Mouse (Mus musculus) limb, embryonic 14.5 days (tissue): ENCODE data around the gene Lekr1. TPM values are rescaled to one million over a fixed set of nuclear protein-coding genes. Genes with fewer than 3 reads are reported as not detected.

Experiments
- ATAC-seq: fragments of 200-750 bp; cut with Nextera tagmentation; 2 replicates; pipeline ENCODE4 v1.8.0; 2017; ENCODE audit warnings: low read depth, moderate number of reproducible peaks, moderate TSS enrichment; ENCODE audit not compliant: low FRiP score
- DNase-seq: peaks from one replicate; pipeline ENCODE4 v3.0.0-alpha.2; 2015; ENCODE audit warnings: low spot score
- H3K27ac ChIP-seq: fragments of 300-500 bp; sonication (generic); replicated peaks from 2 replicates; pipeline ENCODE4 v1.5.1; 2014; ENCODE audit warnings: low read depth, mild to moderate bottlenecking, low read length, moderate library complexity, mixed read lengths
- H3K27me3 ChIP-seq: fragments of 300-500 bp; sonication (generic); 2 replicates; pipeline ENCODE4 v1.6.1; 2014; ENCODE audit warnings: low read length, mixed read lengths; ENCODE audit not compliant: control insufficient read depth, insufficient read depth
- H3K36me3 ChIP-seq: fragments of 300-500 bp; sonication (generic); 2 replicates; pipeline ENCODE4 v1.6.1; 2014; ENCODE audit warnings: mild to moderate bottlenecking, low read length, moderate library complexity, mixed read lengths; ENCODE audit not compliant: control insufficient read depth, insufficient read depth
- H3K4me1 ChIP-seq: fragments of 300-500 bp; sonication (generic); 2 replicates; pipeline ENCODE4 v1.6.1; 2014; ENCODE audit warnings: antibody characterized with exemption, low read length, mixed read lengths; ENCODE audit not compliant: control insufficient read depth, insufficient read depth
- H3K4me2 ChIP-seq: fragments of 300-500 bp; sonication (generic); replicated peaks from 2 replicates; pipeline ENCODE4 v1.6.1; 2014; ENCODE audit warnings: low read depth, mild to moderate bottlenecking, low read length, moderate library complexity; ENCODE audit not compliant: severe bottlenecking
- H3K4me3 ChIP-seq: fragments of 300-500 bp; sonication (generic); replicated peaks from 2 replicates; pipeline ENCODE4 v1.5.1; 2014; ENCODE audit warnings: low read length
- H3K9ac ChIP-seq: fragments of 300-500 bp; sonication (generic); 2 replicates; pipeline ENCODE4 v1.6.1; 2014; ENCODE audit warnings: mild to moderate bottlenecking, low read depth, low read length, moderate library complexity; ENCODE audit not compliant: severe bottlenecking
- H3K9me3 ChIP-seq: fragments of 300-500 bp; sonication (generic); 2 replicates; pipeline ENCODE4 v1.6.1; 2016; ENCODE audit warnings: low read length; ENCODE audit not compliant: control insufficient read depth
- POLR2A ChIP-seq: fragments of 200-500 bp; IDR thresholded peaks from 2 replicates; pipeline ENCODE4 v1.8.0; 2012; ENCODE audit warnings: inconsistent platforms, mild to moderate bottlenecking, moderate library complexity, borderline replicate concordance; ENCODE audit not compliant: insufficient read depth, insufficient read length; ENCODE audit errors: extremely low read depth
- WGBS: fragments of 180-500 bp; shearing (Covaris S2); extraction: QIAGEN DNeasy Blood & Tissue Kit; methylation state at CpG from one replicate; pipeline ENCODE4 v1.1.7; 2014; 5-methylcytosine and 5-hydroxymethylcytosine counted together
- microRNA-seq: library from miRNA; unstranded; fragments of <30 nt; microRNA quantifications from one replicate; pipeline ENCODE4, GENCODE M21; 2016
- polyA plus RNA-seq, 2 experiments: library from polyadenylated mRNA; depleted of rRNA in 1 of 2; stranded (reverse) in 1 of 2; unstranded in 1 of 2; fragments of >200 nt; fragmentation: Nextera tagmentation in 1 of 2; extraction: Ambion mirVana in 1 of 2; gene quantifications; 2 replicates each; pipeline versions ENCODE4 v1.2.1 to v1.2.3; 2012 to 2014

Gene Lekr1
- polyA plus RNA-seq, 2 experiments: 5.2 to 6.9 TPM

- Histone ChIP-seq H3K4me2 (no peak overlapping the region), H3K27ac (no peak overlapping the region), H3K27me3 (no peaks in the 10 kb centered on the region), H3K4me1 (peaks cover 9% of the 10 kb centered on the region), H3K9me3 (no peaks in the 10 kb centered on the region), H3K4me3 (no peak overlapping the region), H3K36me3 (no peaks in the 10 kb centered on the region), H3K9ac (no peak overlapping the region)
- WGBS: 91% methylated on average over 8 of the region's 8 CpGs
- no peak for ATAC-seq
- no peak for DNase-seq
- TF ChIP-seq POLR2A: no peak
Measured at GRCm38 (mm10) chr3:65868931-65869330, 202.9 kb downstream of the Lekr1 start.

- no peaks in the 10 kb centered on the region for H3K27me3 ChIP-seq
- 68% methylated on average over 6 of the region's 6 CpGs for WGBS
- H3K9ac ChIP-seq: no peak overlapping the region
- no peak overlapping the region for H3K4me3 ChIP-seq
- no peak for TF ChIP-seq POLR2A
- DNase-seq (no peak), ATAC-seq (no peak)
- no peaks in the 10 kb centered on the region for H3K9me3 ChIP-seq
- no peak overlapping the region for H3K27ac ChIP-seq
- no peak overlapping the region for H3K4me2 ChIP-seq
- H3K4me1 ChIP-seq: peaks cover 9% of the 10 kb centered on the region
- no peaks in the 10 kb centered on the region for H3K36me3 ChIP-seq
Measured at GRCm38 (mm10) chr3:65869724-65870123, 203.7 kb downstream of the Lekr1 start.

DNA sequence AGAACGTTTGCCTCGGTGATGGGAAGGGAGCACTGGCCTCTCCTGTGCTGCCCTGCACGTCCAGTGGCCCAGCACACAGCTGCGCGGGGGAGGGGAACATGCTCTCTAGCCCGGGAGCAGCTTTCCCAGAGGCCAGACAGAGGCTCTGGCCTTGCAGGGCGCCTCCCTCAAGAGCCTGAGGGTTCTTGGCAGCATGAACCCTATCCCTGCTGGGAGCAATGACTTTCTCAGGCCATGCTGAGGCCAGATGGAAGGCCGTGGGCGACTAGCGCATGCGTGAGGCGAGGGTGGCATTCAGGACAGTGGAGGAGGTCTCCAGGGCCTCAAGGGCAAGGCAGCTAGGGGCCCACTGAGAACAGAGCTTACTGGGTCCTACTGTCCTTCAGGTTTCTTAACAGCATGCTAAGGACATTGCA, 205.2 kb downstream of the Lekr1 start:
- H3K4me3 ChIP-seq: no peak overlapping the region
- no peaks in the 10 kb centered on the region for H3K36me3 ChIP-seq
- no peak overlapping the region for H3K4me2 ChIP-seq
- H3K4me1 ChIP-seq: peaks cover 9% of the 10 kb centered on the region
- WGBS: 10% methylated on average over 11 of the region's 12 CpGs
- no peak overlapping the region for H3K27ac ChIP-seq
- ATAC-seq: peak; percentile 68
- no peaks in the 10 kb centered on the region for H3K27me3 ChIP-seq
- no peaks in the 10 kb centered on the region for H3K9me3 ChIP-seq
- TF ChIP-seq POLR2A: no peak
- peak overlapping the region; percentile 40 for H3K9ac ChIP-seq
- DNase-seq: peak; percentile 31

DNA sequence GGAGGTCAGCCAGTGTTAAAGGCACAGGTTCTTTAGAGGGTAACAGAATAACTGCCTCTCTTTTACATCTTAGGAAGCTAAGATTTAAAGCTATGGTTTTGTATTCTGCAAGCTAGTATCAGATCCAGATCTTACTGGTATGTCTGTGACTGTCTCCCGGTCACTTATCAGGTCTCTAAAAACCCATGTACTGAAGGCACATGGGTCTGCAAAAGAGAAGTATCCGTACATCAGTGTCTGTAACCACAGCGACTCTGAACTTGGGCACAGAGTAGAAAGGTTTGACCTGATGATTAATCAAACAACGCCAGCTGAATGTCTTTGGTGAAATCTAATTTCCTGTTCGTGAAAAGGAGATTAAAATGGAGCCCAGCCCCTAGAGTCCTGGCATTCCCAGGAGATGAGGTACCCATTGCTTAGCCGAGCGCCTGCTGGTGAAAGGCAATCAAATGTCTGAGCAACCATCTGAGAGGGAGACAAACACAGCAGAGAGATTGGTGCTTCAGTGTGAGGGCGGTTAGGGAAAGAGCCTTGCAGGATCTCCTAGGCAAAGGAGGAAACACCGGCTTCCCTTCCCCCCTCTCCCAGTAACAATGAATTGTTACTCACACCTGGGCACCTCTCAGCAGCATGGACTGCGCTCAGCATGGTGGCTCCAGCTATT, 205.7 kb downstream of the Lekr1 start:
- Histone ChIP-seq H3K4me2 (no peak overlapping the region), H3K36me3 (no peaks in the 10 kb centered on the region), H3K4me1 (peaks cover 9% of the 10 kb centered on the region), H3K9me3 (no peaks in the 10 kb centered on the region), H3K27ac (no peak overlapping the region), H3K27me3 (no peaks in the 10 kb centered on the region), H3K9ac (no peak overlapping the region), H3K4me3 (no peak overlapping the region)
- DNase-seq (no peak), ATAC-seq (no peak)
- no peak for TF ChIP-seq POLR2A
- WGBS: 41% methylated on average over 10 of the region's 10 CpGs

DNA sequence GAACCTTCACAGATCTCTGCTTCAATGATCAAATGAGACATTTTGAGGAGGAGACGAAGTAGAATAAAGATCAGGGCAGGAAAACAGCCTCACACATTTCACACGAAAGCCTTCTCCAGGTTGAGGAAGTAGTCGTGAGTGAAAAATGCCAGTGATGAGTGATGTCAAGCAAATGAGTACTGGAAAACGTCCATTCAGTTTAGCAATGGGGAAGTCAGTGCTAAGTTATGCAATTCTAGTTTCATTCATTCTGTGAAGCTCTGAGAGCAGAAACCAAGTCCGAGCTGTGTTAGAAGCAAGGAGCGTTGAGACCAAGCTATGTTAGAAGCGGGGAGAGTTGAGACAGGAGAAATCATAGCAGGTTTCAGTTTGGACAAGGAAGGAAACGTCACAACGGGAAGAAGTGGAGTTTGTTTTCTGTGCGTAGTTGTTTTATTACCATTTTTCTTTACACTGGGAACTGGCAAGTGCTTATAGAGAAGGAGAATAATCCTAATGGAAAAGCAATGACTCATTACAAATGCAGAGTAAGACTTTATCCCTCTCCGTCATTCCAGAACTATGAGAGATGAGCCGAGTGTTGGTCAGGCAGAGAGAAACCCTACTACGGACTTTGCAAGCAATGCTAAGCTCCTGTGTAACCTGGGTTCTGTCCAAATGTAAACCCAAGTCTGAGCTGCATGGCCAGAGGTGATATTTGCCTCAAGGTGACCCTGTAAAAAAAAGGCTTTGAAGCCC, 207.2 kb downstream of the Lekr1 start:
- no peak for DNase-seq
- no peaks in the 10 kb centered on the region for H3K36me3 ChIP-seq
- no peak for ATAC-seq
- no peak for TF ChIP-seq POLR2A
- no peak overlapping the region for H3K27ac ChIP-seq
- H3K9ac ChIP-seq: no peak overlapping the region
- WGBS: 78% methylated on average over 13 of the region's 13 CpGs
- H3K4me2 ChIP-seq: no peak overlapping the region
- peaks cover 9% of the 10 kb centered on the region for H3K4me1 ChIP-seq
- no peak overlapping the region for H3K4me3 ChIP-seq
- no peaks in the 10 kb centered on the region for H3K27me3 ChIP-seq
- H3K9me3 ChIP-seq: no peaks in the 10 kb centered on the region

Small RNA genes lying within 50 kb of the gene (microRNA-seq; reads per million reads assigned to microRNA genes)
- not detected for gene Mir8120

Other genes starting within 250 kb of the Lekr1 start
- 7.7 and 8.9 TPM in 2 replicates for gene Tiparp, start 137.8 kb upstream of the Lekr1 start, polyA plus RNA-seq (2012; rRNA removed)
- 29.9 and 31.4 TPM in 2 replicates for gene Tiparp, start 137.8 kb upstream of the Lekr1 start, polyA plus RNA-seq (2014; fragmentation: Nextera tagmentation; extraction: Ambion mirVana)